Mouse (Mus musculus): ENCODE measurements at regions not wholly inside any gene's neighbourhood (a gene's known extent, or its start where the extent isn't known, plus 50 kb on each side); places are given as distances from the start of the nearest gene placed in this dataset.
"Not testable (repeated sequence)": the region's sequence is repeated elsewhere in the genome, so short reads cannot be mapped to it uniquely, and the experiment has no call there.

GRCm38 (mm10) chr17:17197229-17197628 lies 76.0 kb downstream of the Zfp97 start:
- not testable (repeated sequence) for DNase-seq (ENCODE audit: low spot score in 2 of 2)

GRCm38 (mm10) chr17:17229069-17229468 lies 107.9 kb downstream of the Zfp97 start:
- no peak for DNase-seq (ENCODE audit: low spot score in 2 of 2)

- DNase-seq (ENCODE audit: low spot score in 2 of 2): peak; percentile 81 to 93
Measured at GRCm38 (mm10) chr17:17234329-17235185, 113.3 kb downstream of the Zfp97 start.

- DNase-seq (ENCODE audit: low spot score in 2 of 2): not testable (repeated sequence)
Measured at GRCm38 (mm10) chr17:17235186-17235482, 113.9 kb downstream of the Zfp97 start.
